Mouse (Mus musculus): ENCODE measurements around the gene Gm4737.
"Not testable (repeated sequence)": the region's sequence is repeated elsewhere in the genome, so short reads cannot be mapped to it uniquely, and the experiment has no call there.

Gene Gm4737

GRCm38 (mm10) chr16:46154832-46155231 is at the start of gene Gm4737:
Gene Gm4737 (minus strand): TSS chr16:46155077.
- DNase-seq (ENCODE audit: low read depth) = not testable (repeated sequence)

GRCm38 (mm10) chr16:46195792-46196191 is 40.9 kb upstream of the Gm4737 start:
- DNase-seq (ENCODE audit: low read depth) = no peak

DNA sequence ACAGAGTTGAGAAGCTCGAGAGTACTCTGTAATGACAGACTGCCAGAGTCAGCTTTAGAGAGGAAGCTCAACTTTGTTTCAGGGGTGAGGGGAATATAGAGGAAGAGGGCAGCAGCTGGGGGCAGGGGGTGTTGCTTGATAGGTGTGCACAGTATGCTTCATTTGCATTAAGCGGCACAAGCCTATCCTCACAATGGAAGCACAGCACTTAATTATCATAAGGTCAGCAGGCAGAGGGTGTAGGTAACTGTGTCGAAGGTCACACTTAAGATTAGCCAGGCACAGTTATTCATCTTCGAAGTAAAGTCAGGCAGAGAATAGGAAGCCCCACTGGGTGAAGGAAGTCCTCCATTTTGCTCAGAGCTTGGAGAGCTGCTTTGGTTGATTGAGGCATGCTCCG is 28.2 kb upstream of the Gm4737 start:
- DNase-seq (ENCODE audit: low read depth) = no peak

DNA sequence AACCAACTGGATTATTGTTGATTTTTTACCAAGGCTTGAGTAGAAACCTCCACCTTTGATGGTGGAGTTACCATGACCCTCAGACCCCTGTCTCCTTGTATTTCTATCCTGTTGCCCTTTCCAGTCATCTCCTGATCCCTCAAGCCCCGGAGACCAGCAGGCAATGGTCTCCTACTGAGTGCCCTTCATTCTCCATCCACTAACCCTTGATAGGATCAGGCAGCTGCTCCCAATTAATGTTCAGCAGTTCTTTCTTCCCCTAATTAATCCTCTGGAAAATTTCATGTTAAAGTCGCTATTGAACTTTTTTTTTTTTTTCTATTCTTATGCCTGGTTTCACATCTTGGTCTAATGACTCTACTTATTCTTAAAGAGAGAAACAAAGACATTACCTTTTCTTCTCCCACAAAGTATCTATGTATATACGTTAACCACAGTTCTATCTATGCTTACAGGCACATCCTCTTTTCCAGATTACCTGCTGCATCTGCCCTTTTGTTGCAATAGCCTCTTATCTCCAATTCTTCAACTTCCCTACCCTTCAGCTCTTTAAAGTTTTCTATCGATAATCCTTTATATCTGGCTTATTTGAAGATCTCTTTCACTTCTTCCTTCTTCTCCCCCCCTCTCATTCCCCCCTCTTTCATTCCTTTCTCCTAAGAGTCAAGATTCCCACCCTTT is 23.4 kb upstream of the Gm4737 start:
- DNase-seq (ENCODE audit: low read depth) = no peak

DNA sequence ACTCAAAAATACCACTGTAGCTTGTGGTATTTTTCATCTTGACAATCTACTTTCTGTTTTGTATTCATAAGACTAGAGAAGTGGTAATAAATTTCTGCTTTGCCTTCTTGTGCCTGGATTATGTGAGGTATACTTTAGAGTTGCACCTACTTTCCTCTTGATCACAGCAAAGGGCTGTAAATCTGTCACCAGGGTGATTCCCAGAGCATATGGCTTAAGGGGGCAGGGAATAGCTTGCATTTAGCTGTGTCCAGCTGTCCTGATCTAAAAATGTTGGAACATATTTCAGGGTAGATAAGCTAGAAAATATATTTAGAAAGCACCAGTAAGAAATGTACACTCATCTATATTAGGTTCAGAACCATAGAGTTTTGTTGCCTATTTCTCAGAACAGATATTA is 18.2 kb upstream of the Gm4737 start:
- no peak for DNase-seq (ENCODE audit: low read depth)

DNA sequence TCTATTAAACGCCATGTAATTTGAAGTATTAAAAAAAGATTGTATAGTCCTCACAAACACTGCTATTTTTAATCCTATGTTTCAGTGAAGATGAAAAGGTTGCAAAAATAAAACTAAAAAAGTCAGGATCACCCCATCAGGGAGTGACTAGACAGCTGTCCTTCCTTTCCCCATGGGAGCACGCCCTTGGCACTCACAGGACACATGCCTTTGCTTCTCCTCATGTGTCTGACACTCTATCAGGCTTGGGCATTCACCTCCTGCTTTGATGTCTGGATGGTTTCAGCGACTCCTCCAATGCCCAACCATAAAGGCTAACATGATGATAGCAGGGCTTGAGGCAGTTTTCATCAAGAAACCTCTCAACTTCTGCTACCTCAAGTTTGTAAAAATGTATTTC is 12.1 kb upstream of the Gm4737 start:
- DNase-seq (ENCODE audit: low read depth) = no peak

DNA sequence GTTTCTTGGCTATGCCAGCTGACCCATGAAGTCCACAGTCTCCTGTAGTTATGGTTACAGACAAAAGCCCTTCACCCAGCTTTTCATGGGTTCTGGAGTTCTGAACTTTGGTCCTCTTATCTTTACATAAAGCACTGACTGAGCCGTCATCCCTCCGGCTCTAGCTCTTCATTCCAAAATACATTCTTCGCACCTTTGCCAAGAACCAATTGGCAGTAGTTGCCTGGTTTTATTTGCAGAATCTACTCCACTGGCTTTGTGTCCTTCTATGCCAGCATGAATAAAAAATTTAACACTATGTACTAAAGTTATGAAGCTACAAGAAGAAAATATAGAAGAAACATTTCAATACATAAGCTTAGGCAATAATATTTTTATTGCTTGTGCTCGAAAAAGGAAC is 10.4 kb upstream of the Gm4737 start:
- no peak for DNase-seq (ENCODE audit: low read depth)

DNA sequence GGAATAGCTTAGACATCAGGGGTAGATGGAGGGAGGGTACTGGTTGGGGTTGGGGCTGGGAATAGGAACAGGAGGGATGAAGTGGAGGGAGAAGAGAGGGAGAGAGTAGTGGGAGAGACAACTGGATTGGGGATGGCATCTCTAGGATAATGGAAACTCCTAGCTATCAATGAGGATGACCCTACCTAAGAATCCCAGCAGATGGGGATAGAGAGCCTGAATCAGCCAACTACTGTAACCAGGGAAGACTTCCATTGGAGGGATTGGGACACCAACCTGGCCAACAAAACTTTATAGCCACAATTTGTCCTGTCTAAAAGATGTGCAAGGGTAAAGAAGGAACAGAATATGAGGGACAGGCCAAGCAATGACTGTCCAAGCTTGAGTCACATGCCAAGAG is 3.7 kb downstream of the Gm4737 start:
- no peak for DNase-seq (ENCODE audit: low read depth)

DNA sequence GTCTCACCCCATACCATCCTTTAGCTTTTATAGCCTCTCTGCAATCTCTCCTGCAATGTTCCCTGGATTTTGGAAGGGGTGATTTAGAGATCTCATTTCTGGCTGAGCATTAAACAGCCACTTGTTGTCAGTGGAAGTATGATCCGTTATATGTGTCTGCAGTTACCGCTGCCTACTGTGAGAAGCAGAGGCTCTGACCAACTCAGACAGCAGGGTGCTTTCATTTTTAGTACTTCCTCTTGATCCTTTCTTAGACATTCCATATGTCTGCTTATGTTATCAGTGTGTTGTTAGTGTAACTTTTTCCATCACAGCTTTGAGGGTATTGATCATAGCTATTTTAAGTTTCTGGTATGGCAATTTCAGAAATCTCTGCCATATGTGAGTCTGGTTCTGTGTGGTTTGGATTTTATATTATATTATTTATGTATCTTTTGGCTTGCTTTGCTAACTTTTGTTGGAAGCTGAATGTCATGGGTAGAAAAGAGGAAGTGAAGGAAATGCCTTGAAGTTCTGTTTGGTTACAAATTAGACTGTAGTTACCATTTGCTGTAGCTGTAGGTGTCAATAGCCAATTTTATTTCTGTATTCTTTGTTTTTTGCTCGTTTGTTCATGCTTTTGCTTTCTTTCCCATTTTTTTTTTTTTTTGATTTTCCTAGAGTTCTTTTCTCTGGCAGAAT is 6.1 kb downstream of the Gm4737 start:
- DNase-seq (ENCODE audit: low read depth) = no peak

DNA sequence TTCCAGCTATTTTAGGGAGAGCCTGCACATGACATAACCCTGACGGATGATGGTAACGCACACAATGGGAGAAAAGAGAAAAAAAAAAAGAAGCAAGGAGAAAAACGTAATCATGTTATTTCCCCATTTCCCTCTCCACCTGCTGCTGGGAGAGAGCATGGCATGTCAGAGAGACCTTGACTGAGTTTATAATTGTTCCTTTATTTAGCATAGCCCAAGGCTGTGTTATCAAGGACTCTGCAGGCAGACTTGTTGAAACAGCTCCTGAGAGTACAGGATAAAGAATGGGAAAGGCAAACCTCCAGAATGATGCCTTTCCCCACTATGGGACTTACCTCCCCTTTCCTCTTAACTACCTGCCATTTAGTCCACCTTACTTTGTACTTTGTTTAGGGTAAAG is 7.9 kb downstream of the Gm4737 start:
- no peak for DNase-seq (ENCODE audit: low read depth)

- no peak for DNase-seq (ENCODE audit: low read depth)
Measured at GRCm38 (mm10) chr16:46122238-46122637, 32.6 kb downstream of the Gm4737 start.

- DNase-seq (ENCODE audit: low read depth) = no peak
Measured at GRCm38 (mm10) chr16:46121420-46121819, 33.5 kb downstream of the Gm4737 start.

GRCm38 (mm10) chr16:46120607-46121006 is 34.3 kb downstream of the Gm4737 start:
- DNase-seq (ENCODE audit: low read depth) = peak; percentile 24

DNA sequence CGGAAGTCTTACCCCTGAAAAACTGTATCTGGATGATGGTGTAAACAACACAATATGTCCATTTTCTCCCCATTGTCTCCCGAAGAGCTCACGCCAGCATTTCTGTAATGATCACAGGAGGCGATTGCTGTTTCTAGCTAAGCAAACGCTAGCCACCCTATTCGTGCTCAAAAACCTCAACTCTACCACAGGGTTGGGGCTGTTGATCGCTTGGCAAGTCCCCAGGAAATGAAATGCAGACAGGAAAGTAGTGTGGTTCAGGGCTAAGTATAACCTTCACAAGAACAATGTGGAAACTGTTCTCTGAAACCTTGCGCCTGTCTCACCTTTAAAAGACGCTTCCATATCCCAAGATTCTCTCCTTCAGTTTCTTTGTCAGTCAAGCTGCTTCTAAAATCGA is 34.9 kb downstream of the Gm4737 start, which contains the start of gene Cd96:
Gene Cd96 (minus strand): TSS at position 232 of the 400 bp plus-strand sequence.
- DNase-seq (ENCODE audit: low read depth) = peak; percentile 66

DNA sequence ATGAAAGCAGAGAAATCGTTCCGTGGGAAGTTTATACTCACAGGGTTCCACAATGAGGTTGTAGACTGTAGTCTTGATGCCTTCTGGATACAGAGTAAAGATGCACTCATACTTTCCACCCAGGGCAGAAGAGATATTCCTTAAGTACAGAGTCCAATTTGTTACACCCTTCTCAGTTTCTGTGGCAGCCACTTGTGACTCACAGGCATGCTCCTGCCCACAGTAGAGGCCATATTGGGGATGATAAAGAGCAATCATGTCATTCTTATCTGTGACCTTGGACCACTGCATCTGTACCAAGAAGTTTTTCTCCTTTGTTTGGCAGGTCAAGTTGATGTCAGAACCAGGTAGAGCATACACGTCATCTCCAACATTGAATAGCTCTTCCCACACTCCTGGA is 37.2 kb downstream of the Gm4737 start:
- DNase-seq (ENCODE audit: low read depth) = no peak

- DNase-seq (ENCODE audit: low read depth) = no peak
Measured at GRCm38 (mm10) chr16:46114727-46115126, 40.1 kb downstream of the Gm4737 start.

- no peak for DNase-seq (ENCODE audit: low read depth)
Measured at GRCm38 (mm10) chr16:46109536-46109935, 45.3 kb downstream of the Gm4737 start.

GRCm38 (mm10) chr16:46107431-46107830 is 47.4 kb downstream of the Gm4737 start:
- no peak for DNase-seq (ENCODE audit: low read depth)

- DNase-seq (ENCODE audit: low read depth) = no peak
Measured at GRCm38 (mm10) chr16:46104491-46104890, 50.4 kb downstream of the Gm4737 start.

All from 416B (cell line).